18 mouse cellular contexts compared by ENCODE assay signal in genomic region chr12:16866460-16866859, GRCm38 (mm10). TPM values are rescaled to one million over a fixed set of nuclear protein-coding genes. Genes with fewer than 3 reads are reported as not detected.
A peak's percentile ranks its signal among the peaks of the same experiment; 100 is the strongest.
DNase-seq lines count a peak whose midpoint lies in the region; ATAC-seq and TF ChIP-seq lines count a peak whose summit lies in the region.
"Had no signal": no experiment of that assay in that cellular context is flagged by ENCODE, and none has a peak within 500 bp of the region (broad histone marks: within the 10 kb centered on the region; RNA-seq: fewer than 3 reads in every experiment).

No protein-coding gene starts in this region.

- no peak for ATAC-seq in heart, embryonic 11.5 days (replicated peaks; ENCODE audit: insufficient number of reproducible peaks, low FRiP score, low TSS enrichment)
- ATAC-seq in kidney, embryonic 16.5 days (ENCODE audit: low FRiP score, low TSS enrichment): peak; percentile 32; the same call in 1 of the 2 replicates
- peak; percentile 65 for ATAC-seq in megakaryocyte-erythroid progenitor cell, adult 5-6 weeks (replicated peaks; ENCODE audit: low FRiP score, low TSS enrichment, poor library complexity, severe bottlenecking)
- no peak for ATAC-seq in hindbrain, embryonic 12.5 days (ENCODE audit: low FRiP score)
- ATAC-seq: forebrain, embryonic 16.5 days; intestine, embryonic 16.5 days; liver, embryonic 12.5 days; midbrain, embryonic 15.5 days had no signal

- no peaks in the 10 kb centered on the region for H3K36me3 ChIP-seq in heart, embryonic 11.5 days (ENCODE audit: control insufficient read depth, insufficient read depth, low read length)
- H3K36me3 ChIP-seq in kidney, embryonic 16.5 days (ENCODE audit: insufficient read depth, low read length): no peaks in the 10 kb centered on the region
- no peaks in the 10 kb centered on the region for H3K36me3 ChIP-seq in hindbrain, embryonic 12.5 days
- H3K36me3 ChIP-seq: embryonic facial prominence, embryonic 15.5 days; hindbrain, embryonic 13.5 days; liver, embryonic 12.5 days; midbrain, embryonic 15.5 days had no signal

- WGBS in heart, embryonic 11.5 days (ENCODE audit: insufficient replicate concordance): 14% methylated on average over 3 of the region's 3 CpGs
- 7% methylated on average over 3 of the region's 3 CpGs for WGBS in kidney, embryonic 16.5 days
- WGBS in hindbrain, embryonic 12.5 days: 48% methylated on average over 3 of the region's 3 CpGs

- no peak for DNase-seq in heart, adult 8-10 months (ENCODE audit: low spot score)
- no peak for DNase-seq in kidney, postnatal 14 days
- DNase-seq in gastrocnemius, adult 18-20 months (ENCODE audit: low spot score): no peak
- DNase-seq: adrenal gland, postnatal 14 days; cerebellum, postnatal 14 days; gastrocnemius, postnatal 10 days; right cerebral cortex, postnatal 25 days had no signal

- no peaks in the 10 kb centered on the region for H3K9me3 ChIP-seq in heart, embryonic 11.5 days (replicated peaks; ENCODE audit: control insufficient read depth, low read length)
- no peaks in the 10 kb centered on the region for H3K9me3 ChIP-seq in kidney, embryonic 16.5 days (ENCODE audit: low read length)
- 0 out of 2 replicates have a peak, but pooled peaks cover 4% of the 10 kb centered on the region for H3K9me3 ChIP-seq in hindbrain, embryonic 12.5 days (replicated peaks)
- H3K9me3 ChIP-seq: embryonic facial prominence, embryonic 15.5 days; hindbrain, embryonic 13.5 days; liver, embryonic 12.5 days; midbrain, embryonic 15.5 days had no signal

- peaks cover 35% of the 10 kb centered on the region for H3K4me1 ChIP-seq in heart, embryonic 11.5 days (ENCODE audit: control insufficient read depth, insufficient read depth, low read length)
- H3K4me1 ChIP-seq in kidney, embryonic 16.5 days (ENCODE audit: insufficient read depth, low read length): peaks cover 37% of the 10 kb centered on the region
- H3K4me1 ChIP-seq in bone marrow macrophage, adult 2 months (ENCODE audit: control insufficient read depth, insufficient read depth, low read length): peaks cover 44% of the 10 kb centered on the region
- H3K4me1 ChIP-seq in hindbrain, embryonic 12.5 days: peaks cover 17% of the 10 kb centered on the region
- H3K4me1 ChIP-seq: midbrain, embryonic 15.5 days had no signal

- TF ChIP-seq POLR2A in bone marrow macrophage, adult 2 months (IDR thresholded peaks at IDR 0.05; ENCODE audit: borderline replicate concordance, low read depth, low read length): no peak

- H3K4me3 ChIP-seq in heart, embryonic 11.5 days (ENCODE audit: low read depth, low read length): no peak overlapping the region
- no peak overlapping the region for H3K4me3 ChIP-seq in kidney, embryonic 16.5 days (ENCODE audit: low read length)
- H3K4me3 ChIP-seq in bone marrow macrophage, adult 2 months (ENCODE audit: insufficient read depth, low read length): no peak overlapping the region
- H3K4me3 ChIP-seq in hindbrain, embryonic 12.5 days: no peak overlapping the region
- H3K4me3 ChIP-seq: embryonic facial prominence, embryonic 15.5 days; hindbrain, embryonic 13.5 days; liver, embryonic 12.5 days; midbrain, embryonic 15.5 days had no signal

- no peak for TF ChIP-seq CTCF in bone marrow macrophage, adult 2 months (IDR thresholded peaks at IDR 0.05; ENCODE audit: low read depth, low read length)

- peak overlapping the region; percentile 76 for H3K27ac ChIP-seq in heart, embryonic 11.5 days (ENCODE audit: low read depth, low read length)
- H3K27ac ChIP-seq in kidney, embryonic 16.5 days (ENCODE audit: low read length): peak overlapping the region; percentile 62
- 0 out of 2 replicates have a peak overlapping the region, but pooled peaks have one; percentile 13 for H3K27ac ChIP-seq in bone marrow macrophage, adult 2 months (ENCODE audit: insufficient read depth, low read depth, low read length)
- no peak overlapping the region for H3K27ac ChIP-seq in hindbrain, embryonic 12.5 days
- H3K27ac ChIP-seq: embryonic facial prominence, embryonic 15.5 days; hindbrain, embryonic 13.5 days; liver, embryonic 12.5 days; midbrain, embryonic 15.5 days had no signal

- H3K4me2 ChIP-seq in heart, embryonic 11.5 days: no peak overlapping the region
- no peak overlapping the region for H3K4me2 ChIP-seq in kidney, embryonic 16.5 days (replicated peaks; ENCODE audit: low read depth, low read length)
- H3K4me2 ChIP-seq in hindbrain, embryonic 12.5 days (replicated peaks): no peak overlapping the region
- H3K4me2 ChIP-seq: embryonic facial prominence, embryonic 15.5 days; hindbrain, embryonic 13.5 days; liver, embryonic 12.5 days; midbrain, embryonic 15.5 days had no signal

- H3K27me3 ChIP-seq in heart, embryonic 11.5 days (ENCODE audit: control insufficient read depth, insufficient read depth, low read length): no peaks in the 10 kb centered on the region
- H3K27me3 ChIP-seq in kidney, embryonic 16.5 days (ENCODE audit: insufficient read depth, low read length): no peaks in the 10 kb centered on the region
- no peaks in the 10 kb centered on the region for H3K27me3 ChIP-seq in hindbrain, embryonic 12.5 days
- H3K27me3 ChIP-seq: embryonic facial prominence, embryonic 15.5 days; hindbrain, embryonic 13.5 days; liver, embryonic 12.5 days; midbrain, embryonic 15.5 days had no signal

- no peak overlapping the region for H3K9ac ChIP-seq in heart, embryonic 11.5 days (ENCODE audit: low read depth, low read length)
- H3K9ac ChIP-seq in kidney, embryonic 16.5 days (replicated peaks; ENCODE audit: low read length): no peak overlapping the region
- no peak overlapping the region for H3K9ac ChIP-seq in hindbrain, embryonic 12.5 days
- H3K9ac ChIP-seq: embryonic facial prominence, embryonic 15.5 days; hindbrain, embryonic 13.5 days; liver, embryonic 12.5 days; midbrain, embryonic 15.5 days had no signal

RNA-seq across cellular contexts. Expression of gene Rock2, which starts 28.2 kb away (rescaled TPM):
- 19.8 and 22.2 TPM in 2 replicates for polyA plus RNA-seq in heart, embryonic 11.5 days (2014; fragmentation: Nextera tagmentation; extraction: Ambion mirVana)
- 10 to 100 TPM; 71.9 to 88.8 (median 84.0) TPM for total RNA-seq in heart, adult 8-10 months (2022)
- 10.6 and 11.4 TPM in 2 replicates for polyA plus RNA-seq in kidney, embryonic 16.5 days (2015; fragmentation: Nextera tagmentation; extraction: Ambion mirVana)
- 46.8 and 47.9 TPM in 2 replicates for polyA plus RNA-seq in bone marrow macrophage, adult 2 months (2012; ENCODE audit: insufficient read depth, insufficient read length, missing spikeins)
- total RNA-seq in megakaryocyte-erythroid progenitor cell, adult 5-6 weeks (2014; fragmentation: Nextera tagmentation): 34.9 and 39.7 TPM in 2 replicates
- 57.2 and 74.8 TPM in 2 replicates for total RNA-seq in megakaryocyte-erythroid progenitor cell, adult 5-6 weeks (2017)
- 25.4 and 25.6 TPM in 2 replicates for polyA plus RNA-seq in hindbrain, embryonic 12.5 days (2016; fragmentation: Nextera tagmentation; extraction: Ambion mirVana)
- 10 to 100 TPM; 71.6 to 89.3 TPM for total RNA-seq in gastrocnemius, adult 18-20 months (2021)

RNA-seq across cellular contexts. Expression of gene E2f6, which starts 55.7 kb away (rescaled TPM):
- polyA plus RNA-seq in heart, embryonic 11.5 days (2014; fragmentation: Nextera tagmentation; extraction: Ambion mirVana): 56.0 and 59.7 TPM in 2 replicates
- 10 to 100 TPM; 86.4 to 90.4 (median 88.2) TPM for total RNA-seq in heart, adult 8-10 months (2022)
- 41.7 and 45.1 TPM in 2 replicates for polyA plus RNA-seq in kidney, embryonic 16.5 days (2015; fragmentation: Nextera tagmentation; extraction: Ambion mirVana)
- 16.3 and 19.0 TPM in 2 replicates for polyA plus RNA-seq in bone marrow macrophage, adult 2 months (2012; ENCODE audit: insufficient read depth, insufficient read length, missing spikeins)
- 68.4 and 73.2 TPM in 2 replicates for total RNA-seq in megakaryocyte-erythroid progenitor cell, adult 5-6 weeks (2014; fragmentation: Nextera tagmentation)
- 71.5 and 73.6 TPM in 2 replicates for total RNA-seq in megakaryocyte-erythroid progenitor cell, adult 5-6 weeks (2017)
- polyA plus RNA-seq in hindbrain, embryonic 12.5 days (2016; fragmentation: Nextera tagmentation; extraction: Ambion mirVana): 65.9 and 75.6 TPM in 2 replicates
- 100 to 1,000 TPM; 143 to 161 TPM for total RNA-seq in gastrocnemius, adult 18-20 months (2021)

Comparison
In these comparisons a context has a peak if more than half of its experiments do, and no peak if none do; other contexts are left out.
1. ATAC-seq: peak in kidney, embryonic 16.5 days (single experiment) and megakaryocyte-erythroid progenitor cell, adult 5-6 weeks (single experiment); none in heart, embryonic 11.5 days (single experiment) and hindbrain, embryonic 12.5 days (single experiment).